Mouse (Mus musculus) gastrocnemius, postnatal 14 days (tissue): ENCODE measurements around the gene Gcnt1. TPM values are rescaled to one million over a fixed set of nuclear protein-coding genes. Genes with fewer than 3 reads are reported as not detected.

ENCODE experiments used
- DNase-seq: peaks from one replicate; pipeline ENCODE4 v3.0.0; 2021; ENCODE audit warnings: mixed read lengths
- intact Hi-C: fragments of 180-260 bp; cut with DNase I; formaldehyde crosslinking; loops from one replicate; pipeline ENCODE4 v1.15.1; 2025; ENCODE audit warnings: low total_unique reads
- long read RNA-seq, 2 experiments: library from polyadenylated mRNA; stranded (forward); transcript quantifications; one replicate each; pipeline ENCODE4 v2.0.0; 2021
- total RNA-seq, 2 experiments: library from RNA; stranded (reverse); gene quantifications; 2 replicates each; pipeline ENCODE4 v1.2.3; 2021

The Gcnt1 gene
- total RNA-seq, result 1 to 10 TPM; 1.3 to 1.5 TPM
- long read RNA-seq, experiment 1, result 0 reads
- long read RNA-seq, experiment 2, result 0 reads

DNA sequence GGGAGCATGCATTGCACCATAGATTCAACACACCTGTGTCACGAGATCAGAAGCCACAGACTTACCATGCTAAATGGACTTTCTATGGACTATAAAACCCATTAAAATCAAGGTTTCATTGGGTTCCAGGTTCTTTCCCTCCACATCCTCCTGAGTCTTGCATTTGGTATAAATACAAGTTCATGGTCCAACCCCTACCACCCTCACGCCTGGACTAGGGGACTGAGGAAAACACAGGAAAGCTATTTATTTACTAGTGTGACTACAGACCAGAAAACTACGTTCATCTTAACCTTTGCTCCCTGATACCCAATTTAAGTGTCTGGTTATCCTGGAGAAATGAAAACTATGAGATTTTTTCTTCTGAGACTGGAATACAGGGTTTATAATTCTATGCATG lies at the start of gene Gcnt1:
Gcnt1 (minus strand) TSS at position 144 of the 400 bp plus-strand sequence.
- DNase-seq, result no peak
- intact Hi-C loops, result no loop called here

DNA sequence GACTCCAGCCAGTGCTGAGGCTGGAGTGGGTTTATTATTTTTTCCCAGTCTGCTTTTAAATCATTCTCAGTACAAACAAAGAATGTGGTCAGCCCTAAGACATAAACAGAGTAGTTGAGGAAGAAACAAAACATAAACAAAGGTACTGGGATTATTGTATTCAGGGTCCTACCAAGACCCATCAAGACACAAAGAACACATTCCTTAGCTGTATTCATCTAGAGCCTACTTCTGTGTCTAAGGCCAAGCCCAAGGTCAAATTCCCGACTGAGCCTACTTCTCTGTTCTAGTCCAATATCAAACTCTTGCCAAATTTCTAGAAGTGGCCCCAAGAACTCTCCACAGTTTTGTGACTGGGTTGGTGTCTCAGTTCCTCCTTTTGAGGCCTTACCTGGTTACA lies 45.2 kb upstream of the Gcnt1 start:
- intact Hi-C loops, result no loop called here
- DNase-seq, result no peak

DNA sequence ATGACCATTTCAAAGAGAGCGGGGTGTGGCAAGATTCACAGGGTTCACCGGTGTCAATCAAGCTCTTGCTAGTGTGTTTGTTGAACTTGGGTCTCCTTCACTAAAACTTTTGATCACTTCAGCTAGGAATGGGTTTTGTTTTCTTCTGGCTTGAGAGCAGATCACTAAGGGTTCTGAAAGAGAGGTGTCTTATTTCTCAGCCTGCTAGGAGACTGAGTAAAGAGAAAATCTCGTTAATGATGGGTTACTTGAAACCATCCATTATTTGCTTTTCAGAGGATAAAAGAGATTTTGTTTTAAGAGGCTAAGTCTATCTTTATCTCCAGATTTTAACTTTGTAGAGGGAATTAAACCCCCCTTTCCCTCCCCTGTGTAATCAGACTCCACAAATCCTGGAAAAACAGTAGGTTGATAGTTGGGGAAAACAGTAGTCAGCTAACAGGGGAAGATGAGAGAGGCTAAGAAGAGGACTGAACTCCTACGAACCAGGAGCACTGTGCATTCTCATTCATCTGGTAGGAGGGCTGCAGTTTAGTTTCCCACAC lies 40.3 kb upstream of the Gcnt1 start:
- no peak for DNase-seq
- intact Hi-C loops, result no loop called here

DNA sequence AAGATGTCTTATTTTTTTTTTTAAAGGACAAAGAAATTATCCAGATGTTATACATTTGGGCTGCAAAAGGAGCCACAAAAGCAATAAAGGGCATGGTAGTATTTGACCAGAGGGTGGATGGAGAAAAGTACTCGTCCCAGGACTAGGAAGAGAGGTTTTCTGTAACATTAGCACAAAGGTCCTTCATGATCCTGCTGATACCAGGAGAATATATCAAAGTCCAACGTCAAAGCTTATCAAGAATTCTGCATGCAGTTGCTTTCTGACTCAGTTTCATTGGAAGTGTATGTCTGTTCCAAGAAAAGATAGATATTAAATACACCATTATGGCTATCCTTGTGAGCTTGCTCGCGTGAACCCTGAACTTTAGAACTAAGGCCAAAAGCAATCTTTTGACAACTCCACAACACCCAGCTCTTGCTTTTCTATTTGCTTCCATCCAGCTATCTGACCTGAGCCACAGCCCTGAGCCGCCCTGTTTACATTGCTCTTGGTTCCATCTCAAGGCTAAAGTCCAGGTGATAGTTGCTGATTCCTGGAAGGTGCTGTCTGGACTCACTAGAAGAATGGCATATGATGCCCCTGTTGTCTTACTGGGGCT lies 37.9 kb upstream of the Gcnt1 start:
- intact Hi-C loops, result no loop called here
- no peak for DNase-seq

DNA sequence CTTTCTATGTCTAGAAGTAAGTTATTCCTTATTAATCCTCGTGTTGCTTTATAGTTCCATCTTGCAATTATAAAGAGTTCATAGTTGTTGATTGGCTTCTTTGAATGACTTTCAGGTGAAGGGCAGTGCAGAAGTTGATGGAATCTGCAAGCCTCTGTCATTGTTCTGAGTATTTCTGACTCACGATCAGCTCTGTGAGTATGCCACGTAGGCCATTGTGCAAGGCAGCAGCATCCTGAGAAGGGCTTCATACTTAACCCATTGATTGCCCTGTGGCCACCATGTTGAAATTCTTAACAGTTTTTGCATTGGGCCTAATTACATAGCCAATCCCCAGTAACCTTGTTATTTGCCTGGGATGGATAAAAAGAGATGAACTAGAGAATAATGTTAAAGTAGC lies 36.7 kb upstream of the Gcnt1 start:
- intact Hi-C loops, result no loop called here
- no peak for DNase-seq

DNA sequence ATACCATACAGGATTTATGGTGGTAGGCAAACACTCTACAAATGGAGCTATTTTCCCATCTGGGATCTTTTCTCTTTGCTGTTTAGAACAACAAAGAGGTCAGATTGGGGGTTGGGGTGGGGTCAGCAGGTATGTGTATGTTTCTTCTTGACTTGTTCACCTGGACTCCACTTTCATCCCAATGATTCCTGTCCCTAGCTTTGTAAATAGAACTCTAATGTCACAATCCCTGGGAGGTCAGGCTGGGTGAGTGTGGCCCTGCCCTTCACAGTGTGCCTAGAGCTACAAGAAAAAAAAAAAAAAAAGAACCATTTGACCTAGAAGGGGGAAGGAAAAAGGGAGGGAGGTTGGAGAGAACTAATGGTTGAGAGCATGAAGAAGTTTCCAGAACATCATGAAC lies 35.9 kb upstream of the Gcnt1 start:
- DNase-seq, result no peak
- intact Hi-C loops, result no loop called here

DNA sequence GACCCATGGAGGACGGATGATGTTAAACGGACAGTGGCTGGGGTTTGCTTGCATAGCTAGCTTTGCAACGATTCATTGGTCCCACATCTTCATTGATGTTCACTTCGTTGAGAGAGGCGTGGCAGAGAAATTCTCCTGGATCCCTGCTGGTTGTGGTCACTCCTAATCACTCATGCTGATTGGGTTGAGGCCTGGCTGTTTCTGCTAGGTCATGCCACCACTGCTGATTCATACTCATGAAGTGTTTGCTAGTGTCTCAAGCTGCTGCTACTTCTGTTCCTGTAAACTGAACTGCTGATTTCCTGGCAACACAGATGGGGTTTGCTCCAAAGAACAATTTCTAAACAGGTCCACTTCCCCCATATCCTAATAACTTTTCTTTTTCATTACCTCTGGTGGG lies 34.2 kb upstream of the Gcnt1 start:
- intact Hi-C loops, result no loop called here

DNA sequence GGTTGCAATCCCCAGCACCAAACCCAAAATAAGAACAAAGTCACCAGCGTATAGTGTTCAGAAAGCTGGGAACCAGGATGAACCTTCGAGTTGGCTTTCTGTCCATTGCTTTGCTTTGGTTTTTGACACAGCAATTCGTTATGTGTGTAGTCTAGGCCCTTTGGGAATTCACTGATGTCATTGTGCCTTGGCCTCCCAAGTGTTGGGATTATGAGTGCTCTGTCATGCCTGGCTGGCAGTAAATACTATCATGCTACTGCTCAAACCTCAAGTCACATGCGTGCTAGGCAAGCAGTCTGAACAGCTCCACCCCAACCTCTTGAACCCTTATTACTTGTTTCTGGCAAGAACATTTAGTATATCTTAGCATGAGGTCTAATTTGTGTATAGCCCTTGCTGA lies 30.5 kb upstream of the Gcnt1 start:
- no peak for DNase-seq
- intact Hi-C loops, result no loop called here

More for the DNA sequence above, 34.2 kb upstream of the Gcnt1 start:
- no peak for DNase-seq

DNA sequence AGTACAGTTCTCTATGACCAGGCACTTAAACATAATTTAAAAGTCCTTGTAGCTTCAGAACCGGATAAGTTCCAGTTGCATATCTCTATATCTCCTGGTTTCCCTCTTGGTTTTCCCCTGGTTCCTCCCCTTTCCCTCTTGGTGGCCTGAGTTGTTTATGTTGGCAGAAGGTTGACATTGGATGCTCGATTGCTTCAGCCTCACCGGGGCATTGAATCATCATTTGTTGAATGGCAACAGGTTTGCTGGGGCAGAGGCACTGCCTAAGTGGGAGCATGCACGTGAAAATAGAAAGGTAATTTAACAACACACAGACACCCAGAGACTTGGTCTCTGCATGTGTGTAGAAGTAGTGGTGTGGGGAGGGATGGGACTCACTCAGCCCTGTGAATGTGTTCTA lies 27.9 kb upstream of the Gcnt1 start:
- no peak for DNase-seq
- intact Hi-C loops, result no loop called here

DNA sequence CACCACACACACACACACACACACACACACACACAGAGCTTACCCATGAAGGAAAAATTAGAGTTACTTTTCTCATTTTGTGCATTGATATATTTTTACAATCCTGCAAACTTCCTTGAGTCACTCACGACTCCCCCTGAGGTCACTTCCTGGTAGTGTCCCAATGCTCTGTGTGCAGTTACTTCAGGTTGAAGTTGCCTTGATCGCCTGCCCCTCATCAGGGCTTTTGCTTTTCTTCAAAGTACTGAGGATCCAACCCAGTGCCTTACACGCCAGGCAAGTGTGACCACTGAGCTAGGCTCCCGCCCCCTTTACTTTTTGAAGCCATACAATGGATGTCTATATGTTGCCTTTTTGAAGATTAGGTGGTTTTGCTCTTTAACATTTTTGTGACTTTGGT lies 27.3 kb upstream of the Gcnt1 start:
- intact Hi-C loops, result no loop called here
- DNase-seq, result no peak

DNA sequence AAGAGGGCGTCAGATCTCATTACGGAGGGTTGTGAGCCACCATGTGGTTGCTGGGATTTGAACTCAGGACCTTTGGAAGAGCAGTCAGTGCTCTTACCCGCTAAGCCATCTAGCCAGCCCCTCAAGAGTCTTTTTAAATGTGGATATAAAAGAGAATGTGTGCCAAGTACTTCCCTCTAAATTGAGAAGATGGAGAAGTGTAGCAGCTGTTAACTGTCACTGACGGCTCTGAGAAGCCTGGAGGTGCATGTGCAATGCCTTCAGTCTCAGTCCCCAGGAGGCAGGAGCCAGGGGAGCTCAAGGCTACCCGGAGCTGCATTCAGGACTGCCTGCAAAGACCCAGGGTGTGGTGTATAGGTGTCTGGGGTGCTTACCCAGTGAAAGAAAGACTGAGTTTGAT lies 25.3 kb upstream of the Gcnt1 start:
- DNase-seq, result no peak

DNA sequence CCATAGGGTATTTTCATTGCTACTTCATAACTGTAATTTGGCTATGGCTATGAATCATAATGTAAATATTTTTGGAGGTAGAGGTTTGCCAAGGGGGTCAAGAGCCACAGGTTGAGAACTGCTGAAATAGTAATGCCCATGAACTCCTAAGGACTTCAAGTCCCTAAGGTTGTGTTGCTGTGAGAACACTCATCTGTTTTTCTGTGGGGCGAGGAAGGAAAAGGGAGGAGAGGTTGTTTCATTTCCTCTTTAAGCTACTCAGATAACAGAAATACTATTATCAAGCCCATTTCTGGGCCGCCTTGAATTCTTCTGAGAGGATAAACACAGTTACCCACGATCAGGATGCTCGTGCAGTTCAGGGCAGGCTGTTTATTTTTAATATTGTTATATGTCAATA lies 24.2 kb upstream of the Gcnt1 start:
- DNase-seq, result no peak
- intact Hi-C loops, result no loop called here

More for the DNA sequence above, 25.3 kb upstream of the Gcnt1 start:
- intact Hi-C loops, result no loop called here

DNA sequence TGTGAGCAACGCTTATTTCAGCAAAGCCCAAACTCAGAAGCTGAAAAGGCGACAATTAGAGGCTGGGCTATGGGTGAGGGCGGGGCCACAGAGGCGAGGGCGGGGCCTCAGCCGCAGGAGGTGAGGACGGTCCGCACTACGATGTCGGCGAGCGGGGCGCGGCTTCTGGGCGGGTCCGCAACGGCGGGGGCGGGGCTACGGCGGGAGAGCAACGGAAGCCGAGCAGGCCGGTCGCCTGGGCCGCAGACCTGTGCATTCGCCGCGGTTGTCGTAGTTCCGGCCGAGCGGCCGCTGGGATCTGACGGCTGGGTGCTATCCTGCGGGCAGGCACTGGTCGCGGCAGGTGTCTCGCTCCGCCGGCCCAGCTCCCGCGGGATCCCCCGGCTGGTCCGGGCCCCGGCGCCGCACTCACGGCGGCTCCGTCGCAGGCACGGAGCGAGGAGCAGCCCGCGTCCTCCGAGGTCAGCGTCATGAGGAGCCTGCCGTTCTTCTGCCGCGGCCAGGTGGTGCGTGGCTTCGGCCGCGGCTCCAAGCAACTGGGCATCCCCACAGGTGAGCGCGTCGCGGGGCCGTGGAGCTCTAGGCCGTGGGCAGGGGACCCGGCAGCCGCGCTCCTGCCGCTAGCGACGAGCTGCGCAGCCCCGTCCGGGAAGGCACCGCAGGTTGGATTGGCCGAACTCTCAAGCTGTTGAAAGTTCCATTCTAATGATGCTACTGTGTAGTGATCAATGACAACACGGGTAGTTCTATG lies 21.4 kb upstream of the Gcnt1 start, which contains the start of gene Rfk:
Rfk (plus strand) TSS at position 203 of the 751 bp plus-strand sequence.
- peak; percentile 95 for DNase-seq
- intact Hi-C loops, result no loop called here

DNA sequence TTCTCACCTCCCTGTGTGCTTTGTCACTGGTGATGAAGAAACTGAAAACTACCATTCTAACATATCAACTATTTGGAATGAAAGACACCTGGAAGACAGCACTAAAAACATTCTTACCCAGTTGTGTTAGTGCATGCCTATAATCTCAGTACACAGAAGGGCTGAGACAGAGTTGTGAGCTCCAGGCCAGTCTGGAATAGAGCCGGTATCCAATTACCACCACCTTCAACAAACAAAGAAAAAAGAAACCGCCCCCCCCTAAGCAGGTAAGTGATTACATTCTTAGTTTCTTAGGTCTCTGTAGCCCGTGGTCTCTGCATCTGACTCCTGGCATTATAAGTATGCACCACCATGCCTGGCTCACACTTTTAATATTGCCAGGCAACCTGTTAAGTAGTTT lies 20.2 kb upstream of the Gcnt1 start:
- DNase-seq, result no peak
- intact Hi-C loops, result no loop called here

DNA sequence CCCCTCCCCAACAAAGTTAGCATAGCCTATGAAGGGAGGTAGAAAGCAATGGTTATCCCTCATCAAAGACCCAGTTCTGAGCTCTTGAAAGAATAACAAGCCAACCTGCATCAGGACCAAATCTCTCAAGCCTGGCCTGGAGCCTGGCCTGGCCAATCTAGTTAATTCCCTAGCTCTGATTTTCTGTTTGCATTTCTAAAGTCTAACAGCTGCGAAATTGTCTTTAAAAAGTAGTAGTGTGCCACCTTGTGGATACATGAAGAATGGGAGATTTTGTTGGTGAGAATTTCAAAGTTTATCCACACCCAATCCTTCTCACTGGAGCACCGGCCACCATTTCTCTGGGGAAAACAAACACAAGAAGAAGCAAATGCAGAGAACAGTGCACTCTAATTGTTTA lies 15.8 kb upstream of the Gcnt1 start:
- no peak for DNase-seq
- intact Hi-C loops, result loop anchor here (5.0 kb wide), 1 partner anchor 266 kb away; no protein-coding TSS in a partner anchor

DNA sequence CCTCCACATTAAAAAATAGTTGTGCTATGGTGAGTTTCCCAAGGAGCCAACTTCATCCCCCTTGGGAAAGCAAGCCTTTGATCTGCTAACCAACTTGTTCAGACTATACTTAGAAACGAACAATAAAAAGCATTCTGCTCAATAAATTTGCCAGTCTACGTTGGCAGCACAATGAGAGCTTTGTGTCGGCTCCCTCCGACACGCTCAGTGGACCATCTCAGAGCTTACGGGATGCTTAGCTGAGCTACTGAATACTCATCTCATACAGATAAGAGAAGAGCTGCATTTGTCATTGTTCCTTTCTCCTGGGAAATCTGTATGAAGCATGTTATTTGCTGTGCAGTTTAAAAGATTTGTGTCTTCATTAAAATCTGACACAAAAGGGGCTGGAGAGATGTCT lies 13.8 kb upstream of the Gcnt1 start:
- DNase-seq, result no peak
- intact Hi-C loops, result loop anchor here (5.0 kb wide), 1 partner anchor 264 kb away; no protein-coding TSS in a partner anchor

DNA sequence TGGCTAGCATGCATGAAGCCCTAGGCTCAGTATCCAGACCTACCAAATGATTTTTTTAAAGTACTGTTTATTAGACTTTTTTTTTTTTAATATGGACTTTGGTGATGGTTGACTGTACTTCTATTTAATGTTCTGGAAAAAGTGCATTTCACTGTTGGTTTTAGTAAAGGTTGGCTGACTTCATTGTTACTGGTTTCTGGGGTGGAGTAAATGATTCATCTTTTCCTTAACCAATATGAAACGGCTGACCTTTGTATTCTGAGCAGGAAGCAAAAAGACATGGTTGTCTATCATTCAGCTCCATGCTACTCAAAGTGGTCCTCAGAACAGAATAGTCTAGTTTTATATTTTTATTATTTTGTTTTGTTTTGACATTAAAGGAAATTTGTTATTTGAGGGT lies 12.8 kb upstream of the Gcnt1 start:
- no peak for DNase-seq
- intact Hi-C loops, result loop anchor here (5.0 kb wide), 1 partner anchor 263 kb away; no protein-coding TSS in a partner anchor

DNA sequence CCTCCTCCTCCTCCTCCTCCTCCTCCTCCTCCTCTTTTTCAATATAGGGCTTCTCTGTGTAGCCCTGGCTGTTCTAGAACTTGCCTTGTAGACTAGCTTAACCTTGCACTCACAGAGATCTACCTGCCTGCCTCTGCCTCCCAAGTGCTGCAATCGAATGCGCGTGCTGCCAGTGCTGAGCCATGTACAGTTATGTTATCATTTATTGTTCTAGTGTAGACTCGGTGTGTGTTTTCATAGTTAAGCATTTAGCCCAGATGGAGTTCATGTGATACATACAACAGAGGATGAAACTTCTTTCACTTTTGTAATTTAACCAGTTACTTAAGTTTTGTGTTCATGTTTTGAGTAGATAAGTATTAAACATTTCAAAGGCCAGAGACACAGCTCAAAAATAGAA lies 12.4 kb upstream of the Gcnt1 start:
- DNase-seq, result no peak
- intact Hi-C loops, result loop anchor here (5.0 kb wide), 1 partner anchor 263 kb away; no protein-coding TSS in a partner anchor

DNA sequence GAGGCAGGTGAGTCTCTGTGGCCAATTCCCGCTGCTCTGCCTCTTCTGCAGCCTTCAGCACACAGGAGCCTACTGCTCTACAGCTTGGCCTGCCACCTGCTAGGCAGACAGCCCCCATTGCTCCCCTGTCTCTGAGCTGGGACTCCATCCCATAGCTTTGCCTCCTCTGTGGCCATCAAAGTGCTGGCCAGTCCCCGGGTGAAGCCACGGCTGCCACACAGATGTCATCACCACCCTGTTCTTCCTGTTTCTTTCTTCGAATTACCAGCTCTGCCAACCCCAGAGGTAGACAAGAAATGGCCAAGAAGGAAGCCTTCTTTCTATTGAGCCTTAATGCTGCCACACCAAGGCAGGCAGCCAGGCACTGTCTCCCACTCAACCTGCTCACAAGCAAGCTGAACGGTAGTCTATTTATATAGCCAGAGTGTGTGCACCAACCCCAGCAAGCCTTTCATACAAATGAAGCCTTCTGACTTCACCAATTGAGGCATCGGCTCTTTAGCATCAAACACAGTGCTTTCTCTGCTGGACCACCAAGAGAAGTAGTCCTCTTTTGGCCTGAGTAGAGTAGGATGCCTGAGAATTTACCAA lies 10.3 kb upstream of the Gcnt1 start:
- intact Hi-C loops, result no loop called here
- DNase-seq, result no peak

DNA sequence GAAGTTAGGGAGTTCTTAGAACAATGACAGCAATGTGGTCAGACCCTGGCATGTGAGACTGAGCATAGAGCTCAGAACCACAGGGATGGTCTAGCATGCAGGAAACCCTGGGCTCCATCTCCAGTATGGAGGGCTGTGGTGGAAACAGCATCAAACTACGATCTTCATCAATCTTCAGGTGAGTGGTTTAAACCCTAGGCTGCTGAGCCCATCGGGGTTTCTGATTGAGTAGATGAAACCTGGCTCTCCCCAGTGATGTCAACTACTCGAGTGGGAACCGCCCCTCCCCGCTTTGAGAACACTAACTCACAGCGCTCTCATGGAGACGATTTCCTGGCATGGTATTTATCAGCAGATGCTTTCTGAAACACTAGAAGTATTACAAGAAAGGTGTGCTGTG lies 7.9 kb upstream of the Gcnt1 start:
- intact Hi-C loops, result no loop called here
- no peak for DNase-seq
